Mouse (Mus musculus) gastrocnemius, postnatal 14 days (tissue): ENCODE measurements around the gene Pgghg. TPM values are rescaled to one million over a fixed set of nuclear protein-coding genes. Genes with fewer than 3 reads are reported as not detected.

ENCODE experiments used
- DNase-seq: peaks from one replicate; pipeline ENCODE4 v3.0.0; 2021; ENCODE audit warnings: mixed read lengths
- intact Hi-C: fragments of 180-260 bp; cut with DNase I; formaldehyde crosslinking; loops from one replicate; pipeline ENCODE4 v1.15.1; 2025; ENCODE audit warnings: low total_unique reads
- total RNA-seq, 2 experiments: library from RNA; stranded (reverse); gene quantifications; 2 replicates each; pipeline ENCODE4 v1.2.3; 2021

Pgghg gene
- total RNA-seq, 2 experiments from 2014 or later = 6.7 to 6.9 TPM

- DNase-seq = no peak
- intact Hi-C loops = no loop called here
Observed at GRCm38 (mm10) chr7:140921225-140921975, 19.8 kb upstream of the Pgghg start.

DNA sequence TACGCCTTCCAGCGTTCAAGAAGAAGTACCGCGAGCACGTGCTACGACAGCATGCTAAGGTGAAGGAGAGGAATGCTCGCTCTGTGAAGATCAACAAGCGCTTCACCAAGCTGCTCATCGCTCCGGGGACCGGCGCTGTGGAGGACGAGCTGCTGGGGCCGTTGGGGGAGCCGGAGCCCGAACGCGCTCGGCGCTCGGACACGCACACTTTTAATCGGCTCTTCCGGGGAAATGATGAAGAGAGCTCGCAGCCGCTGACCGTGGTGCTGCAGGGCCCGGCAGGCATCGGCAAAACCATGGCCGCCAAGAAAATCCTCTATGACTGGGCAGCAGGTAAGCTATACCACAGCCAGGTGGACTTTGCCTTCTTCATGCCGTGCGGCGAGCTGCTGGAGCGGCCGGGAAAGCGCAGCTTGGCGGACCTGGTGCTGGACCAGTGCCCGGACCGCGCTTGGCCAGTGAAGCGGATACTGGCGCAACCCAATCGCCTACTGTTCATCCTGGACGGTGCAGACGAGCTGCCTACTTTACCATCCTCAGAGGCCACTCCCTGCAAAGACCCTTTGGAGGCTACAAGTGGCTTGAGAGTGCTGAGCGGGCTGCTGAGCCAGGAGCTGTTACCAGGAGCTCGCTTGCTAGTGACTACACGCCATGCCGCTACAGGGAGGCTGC is 18.7 kb upstream of the Pgghg start:
- DNase-seq = peak; percentile 48
- intact Hi-C loops = no loop called here

DNA sequence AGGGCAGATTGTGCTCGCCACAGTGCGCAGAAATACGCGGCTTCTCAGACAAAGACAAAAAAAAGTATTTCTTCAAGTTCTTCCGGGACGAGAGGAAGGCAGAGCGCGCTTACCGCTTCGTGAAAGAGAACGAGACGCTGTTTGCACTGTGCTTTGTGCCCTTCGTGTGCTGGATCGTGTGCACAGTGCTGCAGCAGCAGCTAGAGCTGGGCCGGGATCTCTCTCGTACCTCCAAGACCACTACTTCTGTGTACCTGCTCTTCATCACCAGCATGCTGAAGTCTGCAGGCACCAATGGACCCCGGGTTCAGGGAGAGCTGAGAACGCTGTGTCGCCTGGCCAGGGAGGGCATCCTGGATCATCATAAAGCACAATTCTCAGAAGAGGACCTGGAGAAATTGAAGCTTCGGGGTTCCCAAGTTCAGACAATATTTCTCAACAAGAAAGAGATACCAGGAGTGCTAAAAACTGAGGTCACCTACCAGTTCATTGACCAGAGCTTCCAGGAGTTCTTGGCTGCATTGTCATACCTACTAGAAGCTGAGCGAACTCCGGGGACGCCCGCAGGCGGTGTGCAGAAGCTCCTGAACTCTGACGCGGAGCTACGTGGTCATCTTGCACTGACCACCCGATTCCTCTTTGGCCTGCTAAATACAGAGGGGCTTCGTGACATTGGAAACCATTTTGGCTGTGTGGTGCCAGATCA is 18.0 kb upstream of the Pgghg start:
- intact Hi-C loops = no loop called here
- DNase-seq = no peak

DNA sequence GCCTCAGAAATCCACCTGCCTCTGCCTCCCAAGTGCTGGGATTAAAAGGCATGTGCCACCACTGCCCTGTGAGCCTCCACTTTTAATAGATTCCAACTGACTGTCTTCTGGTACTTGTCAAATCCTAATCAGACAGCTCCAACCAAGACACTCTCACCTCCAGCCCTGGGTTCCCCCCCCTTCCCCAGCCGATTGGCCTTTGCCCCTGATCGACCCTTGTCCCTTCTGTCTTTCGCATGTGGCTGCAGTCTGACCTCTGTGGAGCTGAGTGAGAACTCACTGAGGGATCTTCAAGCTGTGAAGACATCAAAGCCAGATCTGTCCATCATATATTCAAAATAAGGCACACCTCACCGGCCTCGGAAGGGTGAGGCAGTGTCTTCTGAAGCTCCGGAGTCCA is 14.0 kb upstream of the Pgghg start:
- intact Hi-C loops = no loop called here
- no peak for DNase-seq

DNA sequence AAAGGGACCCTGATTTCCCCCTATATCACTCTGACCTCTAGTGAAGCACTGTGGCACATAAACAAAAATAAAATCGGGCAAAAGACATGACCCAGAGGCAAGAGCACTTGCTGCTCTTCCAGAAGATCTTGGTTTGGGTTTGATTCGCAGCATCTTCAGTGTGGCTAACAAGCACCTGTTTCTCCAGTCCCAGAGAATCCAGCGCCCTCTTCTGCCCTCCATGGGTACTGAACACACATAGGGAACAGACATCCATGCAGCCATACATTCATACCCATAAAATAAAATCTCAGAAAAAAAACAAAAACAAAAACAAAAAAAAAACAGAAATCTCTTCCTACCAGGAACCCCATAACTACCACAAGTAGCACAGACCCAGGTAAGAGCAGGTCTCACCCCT is 2.8 kb upstream of the Pgghg start:
- no peak for DNase-seq
- intact Hi-C loops = no loop called here

DNA sequence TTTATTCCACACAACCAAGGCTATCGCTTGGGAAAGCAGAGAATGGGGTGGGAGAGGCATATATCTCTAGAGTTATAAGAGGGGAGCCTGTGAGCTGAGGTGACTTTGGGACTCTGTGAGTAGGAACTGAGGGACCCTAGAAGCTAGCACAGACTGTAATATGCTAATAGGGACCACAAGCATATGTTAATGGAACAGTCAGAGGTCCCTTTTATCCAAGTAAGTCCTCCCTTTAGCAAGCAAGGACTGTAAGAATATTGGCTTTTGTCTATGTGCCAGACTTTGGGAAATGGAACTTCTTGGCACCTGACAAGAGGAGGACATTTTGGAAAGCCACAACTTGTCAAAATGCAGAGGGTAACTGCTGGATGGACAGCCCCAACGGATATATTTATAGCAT is 2.3 kb upstream of the Pgghg start:
- no peak for DNase-seq
- intact Hi-C loops = no loop called here

- intact Hi-C loops = no loop called here
Observed at GRCm38 (mm10) chr7:140939669-140940171, 1.5 kb upstream of the Pgghg start.

GRCm38 (mm10) chr7:140942341-140942740 is 1.1 kb downstream of the Pgghg start:
- no peak for DNase-seq
- intact Hi-C loops = no loop called here

More at GRCm38 (mm10) chr7:140939669-140940171, 1.5 kb upstream of the Pgghg start:
- DNase-seq = peak; percentile 45

DNA sequence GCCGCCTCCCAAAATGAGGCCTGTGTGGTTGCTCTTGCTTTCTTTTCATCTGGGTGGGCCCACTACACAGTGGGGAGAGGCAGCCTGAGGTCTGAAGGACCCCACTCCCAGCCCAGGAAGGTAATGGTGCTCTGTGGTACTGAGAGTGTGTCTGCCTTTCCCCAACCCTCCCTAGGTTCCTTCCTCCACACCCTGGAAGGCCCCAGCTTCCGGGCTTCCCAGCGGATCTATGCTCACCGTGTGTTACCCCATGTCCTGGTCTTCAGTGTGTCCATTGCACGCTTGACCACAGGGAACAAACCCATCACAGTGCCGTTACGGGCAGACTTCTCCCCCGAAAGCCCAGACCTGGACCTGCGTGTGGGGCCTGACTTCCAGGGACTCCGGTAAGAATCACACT is 1.6 kb downstream of the Pgghg start:
- DNase-seq = no peak
- intact Hi-C loops = no loop called here

DNA sequence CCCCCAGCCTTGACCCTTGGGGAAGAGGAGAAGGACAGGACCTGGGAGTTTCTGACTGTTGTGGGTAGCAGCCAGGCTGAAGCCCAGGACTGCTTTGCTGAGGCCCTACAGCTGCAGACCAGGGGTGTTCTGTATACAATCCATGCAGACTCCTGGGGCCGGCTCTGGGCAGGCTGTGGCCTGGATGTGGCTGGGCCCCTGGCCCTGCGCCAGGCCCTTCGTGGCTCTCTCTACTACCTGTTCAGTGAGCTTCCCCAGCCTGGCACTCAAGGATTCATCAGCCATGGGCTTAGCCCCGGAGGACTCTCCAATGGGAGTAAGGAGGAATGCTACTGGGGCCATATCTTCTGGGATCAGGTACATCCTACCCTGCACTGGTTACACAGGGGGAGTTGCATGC is 2.2 kb downstream of the Pgghg start:
- DNase-seq = no peak
- intact Hi-C loops = no loop called here

GRCm38 (mm10) chr7:140944236-140944635 is 3.0 kb downstream of the Pgghg start:
- no peak for DNase-seq
- intact Hi-C loops = no loop called here

GRCm38 (mm10) chr7:140945247-140945646 is 4.1 kb downstream of the Pgghg start:
- DNase-seq = no peak
- intact Hi-C loops = no loop called here

DNA sequence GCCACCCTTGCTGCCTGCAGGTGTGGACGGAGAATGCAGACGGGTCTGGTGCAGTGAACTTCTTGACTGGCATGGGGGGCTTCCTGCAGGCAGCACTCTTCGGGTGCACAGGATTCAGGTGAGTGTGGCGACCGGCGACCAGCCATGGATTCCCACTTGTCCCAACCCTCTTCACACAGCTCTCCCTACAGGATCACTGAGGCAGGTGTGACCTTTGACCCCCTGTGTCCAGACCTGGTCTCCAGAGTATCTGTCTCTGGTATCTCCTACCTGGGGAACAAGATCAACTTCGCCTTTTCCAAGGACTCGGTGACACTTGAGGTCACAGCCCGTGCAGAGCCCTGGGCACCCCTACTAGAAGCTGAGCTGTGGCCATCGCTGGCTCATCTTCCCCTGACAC is 5.1 kb downstream of the Pgghg start:
- intact Hi-C loops = no loop called here
- DNase-seq = no peak

GRCm38 (mm10) chr7:140946980-140947379 is 5.8 kb downstream of the Pgghg start:
- no peak for DNase-seq
- intact Hi-C loops = no loop called here

DNA sequence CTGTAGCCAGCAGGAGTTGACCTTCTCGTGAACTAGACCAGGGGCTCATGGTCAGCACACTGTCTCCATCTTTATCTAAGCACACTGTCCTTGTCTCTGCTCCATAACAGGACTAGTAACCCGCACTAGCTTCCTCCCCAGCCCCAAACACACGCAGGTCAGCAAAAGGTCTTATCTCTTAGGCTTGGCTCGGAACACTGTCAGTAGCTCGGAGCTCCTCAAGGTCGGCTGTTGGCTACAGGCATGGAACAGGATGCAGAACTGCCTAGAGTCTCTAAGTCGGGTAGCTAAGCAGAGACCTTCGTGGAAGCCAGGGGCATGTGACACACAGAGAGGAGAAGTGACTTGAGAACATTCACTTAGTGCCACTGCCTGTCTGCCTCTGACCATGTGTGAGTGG is 7.0 kb downstream of the Pgghg start:
- DNase-seq = no peak
- intact Hi-C loops = no loop called here

GRCm38 (mm10) chr7:140949255-140949654 is 8.1 kb downstream of the Pgghg start:
- DNase-seq = no peak
- intact Hi-C loops = no loop called here

- intact Hi-C loops = no loop called here
- DNase-seq = no peak
Observed at GRCm38 (mm10) chr7:140949824-140950530, 8.8 kb downstream of the Pgghg start, which contains the start of gene Ifitm5. Gene Ifitm5 (minus strand): TSS chr7:140950291.

GRCm38 (mm10) chr7:140951051-140951450 is 9.9 kb downstream of the Pgghg start:
- intact Hi-C loops = no loop called here
- peak; percentile 48 for DNase-seq

GRCm38 (mm10) chr7:140951765-140952164 is 10.6 kb downstream of the Pgghg start:
- intact Hi-C loops = no loop called here
- no peak for DNase-seq

- DNase-seq = no peak
- intact Hi-C loops = no loop called here
Observed at GRCm38 (mm10) chr7:140952441-140952840, 11.2 kb downstream of the Pgghg start.
